Mouse (Mus musculus): ENCODE results near the gene Cckar.

GRCm38 (mm10) chr5:53727606-53728005 lies 20.1 kb upstream of the Cckar start:
- TF ChIP-seq CTCF (IDR thresholded peaks at IDR 0.05; ENCODE audit: control insufficient read depth, insufficient read depth, low read length) = no peak
- no peak for TF ChIP-seq POLR2A (IDR thresholded peaks at IDR 0.05; ENCODE audit: borderline replicate concordance, control insufficient read depth, low read depth, low read length)

Data from bone marrow, adult 2 months (tissue).